Mouse (Mus musculus) heart, postnatal 0 days (tissue): Measurements from ENCODE around the gene Mapre3. TPM values are rescaled to one million over a fixed set of nuclear protein-coding genes. Genes with fewer than 3 reads are reported as not detected.

Source experiments
- ATAC-seq: fragments of 200-750 bp; cut with Nextera tagmentation; 2 replicates; pipeline ENCODE4 v1.8.0; 2017; ENCODE audit warnings: low read depth, moderate number of reproducible peaks, moderate library complexity; ENCODE audit not compliant: insufficient read depth
- DNase-seq: peaks from one replicate; pipeline ENCODE4 v3.0.0-alpha.2; 2016; ENCODE audit warnings: low spot score
- H3K27ac ChIP-seq: fragments of 300-500 bp; sonication (generic); 2 replicates; pipeline ENCODE4 v1.5.1; 2014; ENCODE audit warnings: low read depth, mild to moderate bottlenecking
- H3K27me3 ChIP-seq: fragments of 300-500 bp; sonication (generic); 2 replicates; pipeline ENCODE4 v1.6.1; 2014; ENCODE audit warnings: low read length, mixed read lengths; ENCODE audit not compliant: control insufficient read depth, insufficient read depth
- H3K36me3 ChIP-seq: fragments of 300-500 bp; sonication (generic); replicated peaks from 2 replicates; pipeline ENCODE4 v1.6.1; 2014; ENCODE audit warnings: low read length, mixed read lengths; ENCODE audit not compliant: control insufficient read depth, insufficient read depth
- H3K4me1 ChIP-seq: fragments of 300-500 bp; sonication (generic); 2 replicates; pipeline ENCODE4 v1.6.1; 2014; ENCODE audit warnings: antibody characterized with exemption; ENCODE audit not compliant: control insufficient read depth, insufficient read depth
- H3K4me2 ChIP-seq: fragments of 300-500 bp; sonication (generic); 2 replicates; pipeline ENCODE4 v1.6.1; 2014; ENCODE audit warnings: low read depth, mild to moderate bottlenecking, low read length, moderate library complexity
- H3K4me3 ChIP-seq: fragments of 300-500 bp; sonication (generic); 2 replicates; pipeline ENCODE4 v1.5.1; 2014; ENCODE audit warnings: low read depth, low read length
- H3K9ac ChIP-seq: fragments of 300-500 bp; sonication (generic); replicated peaks from 2 replicates; pipeline ENCODE4 v1.6.1; 2014; ENCODE audit warnings: low read depth, low read length, mixed read lengths
- H3K9me3 ChIP-seq: fragments of 300-500 bp; sonication (generic); replicated peaks from 2 replicates; pipeline ENCODE4 v1.6.1; 2016; ENCODE audit warnings: low read length; ENCODE audit not compliant: control insufficient read depth
- CTCF ChIP-seq: IDR thresholded peaks from 2 replicates; pipeline ENCODE4 v1.5.1; 2016; ENCODE audit warnings: antibody characterized with exemption, control low read depth, low read depth
- EP300 ChIP-seq: IDR thresholded peaks from 2 replicates; pipeline ENCODE4 v1.6.1; 2016; ENCODE audit warnings: antibody characterized with exemption, low read depth
- WGBS: fragments of 180-500 bp; shearing (Covaris S2); extraction: QIAGEN DNeasy Blood & Tissue Kit; methylation state at CpG from one replicate; pipeline ENCODE4 v1.1.7; 2014; 5-methylcytosine and 5-hydroxymethylcytosine counted together
- polyA plus RNA-seq: library from polyadenylated mRNA; unstranded; fragments of >200 nt; fragmentation: Nextera tagmentation; extraction: Ambion mirVana; gene quantifications from 2 replicates; pipeline ENCODE4 v1.2.1, GENCODE M21; 2015
- total RNA-seq: library from RNA; depleted of rRNA; stranded (reverse); fragments of >200 nt; gene quantifications from 2 replicates; pipeline ENCODE4 v1.2.3, GENCODE M21; 2014; ENCODE audit warnings: low replicate concordance

The Mapre3 gene
- total and polyA plus RNA-seq, 2 experiments from 2014 or later: 5.3 to 15.8 TPM

GRCm38 (mm10) chr5:30824124-30824988, 9.9 kb downstream of the Mapre3 start:
- WGBS: 93% methylated on average over 11 of the region's 11 CpGs
- Histone ChIP-seq H3K36me3 (no peaks in the 10 kb centered on the region), H3K27ac (no peak overlapping the region), H3K4me2 (no peak overlapping the region), H3K4me1 (no peaks in the 10 kb centered on the region), H3K4me3 (no peak overlapping the region), H3K9ac (no peak overlapping the region), H3K9me3 (no peaks in the 10 kb centered on the region), H3K27me3 (no peaks in the 10 kb centered on the region)
- no peak for DNase-seq
- no peak for ATAC-seq
- TF ChIP-seq CTCF (no peak), EP300 (no peak)

- no peak for DNase-seq
- Histone ChIP-seq H3K4me1 (no peaks in the 10 kb centered on the region), H3K27me3 (no peaks in the 10 kb centered on the region), H3K27ac (no peak overlapping the region), H3K9ac (no peak overlapping the region), H3K4me3 (no peak overlapping the region), H3K4me2 (no peak overlapping the region), H3K36me3 (no peaks in the 10 kb centered on the region), H3K9me3 (no peaks in the 10 kb centered on the region)
- WGBS: 37% methylated on average over 10 of the region's 10 CpGs
- ATAC-seq: no peak
- TF ChIP-seq EP300 (no peak), CTCF (no peak)
These were observed 10.7 kb downstream of the Mapre3 start for GRCm38 (mm10) chr5:30825166-30825565.

GRCm38 (mm10) chr5:30825821-30826220, 11.4 kb downstream of the Mapre3 start:
- Histone ChIP-seq H3K4me2 (no peak overlapping the region), H3K4me3 (no peak overlapping the region), H3K36me3 (no peaks in the 10 kb centered on the region), H3K9me3 (no peaks in the 10 kb centered on the region), H3K27ac (no peak overlapping the region), H3K4me1 (no peaks in the 10 kb centered on the region), H3K9ac (no peak overlapping the region), H3K27me3 (no peaks in the 10 kb centered on the region)
- 63% methylated on average over 6 of the region's 6 CpGs for WGBS
- DNase-seq (no peak), ATAC-seq (no peak)
- TF ChIP-seq EP300 (no peak), CTCF (no peak)

GRCm38 (mm10) chr5:30833416-30833815, 19.0 kb downstream of the Mapre3 start:
- DNase-seq (no peak), ATAC-seq (no peak)
- TF ChIP-seq EP300: no peak
- no peak for TF ChIP-seq CTCF
- Histone ChIP-seq H3K27ac (no peak overlapping the region), H3K36me3 (no peaks in the 10 kb centered on the region), H3K9me3 (peaks cover 7% of the 10 kb centered on the region; the same call in 1 of the 2 replicates), H3K4me1 (no peaks in the 10 kb centered on the region), H3K9ac (no peak overlapping the region), H3K4me2 (no peak overlapping the region), H3K4me3 (no peak overlapping the region), H3K27me3 (no peaks in the 10 kb centered on the region)
- WGBS: 82% methylated on average over 3 of the region's 3 CpGs

GRCm38 (mm10) chr5:30839731-30840130, 25.3 kb downstream of the Mapre3 start:
- Histone ChIP-seq H3K4me1 (no peaks in the 10 kb centered on the region), H3K9me3 (peaks cover 7% of the 10 kb centered on the region; the same call in 1 of the 2 replicates), H3K27me3 (no peaks in the 10 kb centered on the region), H3K9ac (no peak overlapping the region), H3K4me2 (no peak overlapping the region), H3K4me3 (no peak overlapping the region), H3K27ac (no peak overlapping the region), H3K36me3 (no peaks in the 10 kb centered on the region)
- 65% methylated on average over 2 of the region's 2 CpGs for WGBS
- TF ChIP-seq CTCF (no peak), EP300 (no peak)
- DNase-seq (no peak), ATAC-seq (no peak)

- no peak for DNase-seq
These were observed 27.5 kb downstream of the Mapre3 start for GRCm38 (mm10) chr5:30841896-30842295.

More at GRCm38 (mm10) chr5:30841896-30842295, 27.5 kb downstream of the Mapre3 start:
- H3K4me1 ChIP-seq: no peaks in the 10 kb centered on the region
- H3K36me3 ChIP-seq: no peaks in the 10 kb centered on the region
- H3K27me3 ChIP-seq: no peaks in the 10 kb centered on the region
- TF ChIP-seq EP300 (no peak), CTCF (no peak)
- H3K4me2 ChIP-seq: no peak overlapping the region
- H3K9me3 ChIP-seq: peaks cover 7% of the 10 kb centered on the region; the same call in 1 of the 2 replicates
- WGBS: 36% methylated on average over 3 of the region's 3 CpGs
- no peak for ATAC-seq
- H3K4me3 ChIP-seq: no peak overlapping the region
- no peak overlapping the region for H3K9ac ChIP-seq
- no peak overlapping the region for H3K27ac ChIP-seq
